Mouse (Mus musculus): Measurements from ENCODE around the gene Ate1. TPM values are rescaled to one million over a fixed set of nuclear protein-coding genes. Genes with fewer than 3 reads are reported as not detected.

The Ate1 gene
- polyA plus RNA-seq, 1 experiment = 2.4 TPM

- Histone ChIP-seq H3K9me3 (peaks cover 6% of the 10 kb centered on the region; the same call in 1 of the 2 replicates), H3K4me1 (peaks cover 3% of the 10 kb centered on the region; the same call in 1 of the 2 replicates), H3K36me3 (replicated peaks; ENCODE audit: low read length) (no peaks in the 10 kb centered on the region), H3K27me3 (replicated peaks) (no peaks in the 10 kb centered on the region), H3K4me3 (replicated peaks) (no peak overlapping the region)
- TF ChIP-seq GATA1 (IDR thresholded peaks at IDR 0.05; ENCODE audit: borderline replicate concordance, low read length) (no peak), FLI1 (IDR thresholded peaks at IDR 0.05; ENCODE audit: low read length) (no peak)
Observed at GRCm38 (mm10) chr7:130381387-130381951, 138.7 kb downstream of the Ate1 start.

GRCm38 (mm10) chr7:130380769-130381355 is 139.3 kb downstream of the Ate1 start:
- H3K4me3 ChIP-seq (replicated peaks) = no peak overlapping the region
- H3K36me3 ChIP-seq (replicated peaks; ENCODE audit: low read length) = no peaks in the 10 kb centered on the region
- H3K4me1 ChIP-seq = no peaks in the 10 kb centered on the region
- H3K27me3 ChIP-seq (replicated peaks) = no peaks in the 10 kb centered on the region
- peaks cover 6% of the 10 kb centered on the region; the same call in 1 of the 2 replicates for H3K9me3 ChIP-seq
- TF ChIP-seq GATA1 (IDR thresholded peaks at IDR 0.05; ENCODE audit: borderline replicate concordance, low read length) (no peak), FLI1 (IDR thresholded peaks at IDR 0.05; ENCODE audit: low read length) (no peak)

- Histone ChIP-seq H3K27me3 (replicated peaks) (no peaks in the 10 kb centered on the region), H3K4me1 (no peaks in the 10 kb centered on the region)
- TF ChIP-seq FLI1 (IDR thresholded peaks at IDR 0.05; ENCODE audit: low read length) = no peak
- no peak for TF ChIP-seq GATA1 (IDR thresholded peaks at IDR 0.05; ENCODE audit: borderline replicate concordance, low read length)
Observed at GRCm38 (mm10) chr7:130380367-130380766, 139.8 kb downstream of the Ate1 start.

GRCm38 (mm10) chr7:130379886-130380285 is 140.3 kb downstream of the Ate1 start:
- TF ChIP-seq GATA1 (IDR thresholded peaks at IDR 0.05; ENCODE audit: borderline replicate concordance, low read length) = no peak
- TF ChIP-seq FLI1 (IDR thresholded peaks at IDR 0.05; ENCODE audit: low read length) = no peak
- Histone ChIP-seq H3K36me3 (replicated peaks; ENCODE audit: low read length) (no peaks in the 10 kb centered on the region), H3K4me3 (replicated peaks) (no peak overlapping the region), H3K27me3 (replicated peaks) (no peaks in the 10 kb centered on the region), H3K9me3 (peaks cover 6% of the 10 kb centered on the region; the same call in 1 of the 2 replicates), H3K4me1 (no peaks in the 10 kb centered on the region)

More at GRCm38 (mm10) chr7:130380367-130380766, 139.8 kb downstream of the Ate1 start:
- H3K9me3 ChIP-seq = peaks cover 6% of the 10 kb centered on the region; the same call in 1 of the 2 replicates
- no peaks in the 10 kb centered on the region for H3K36me3 ChIP-seq (replicated peaks; ENCODE audit: low read length)
- no peak overlapping the region for H3K4me3 ChIP-seq (replicated peaks)

- Histone ChIP-seq H3K36me3 (replicated peaks; ENCODE audit: low read length) (no peaks in the 10 kb centered on the region), H3K27me3 (replicated peaks) (no peaks in the 10 kb centered on the region), H3K4me3 (replicated peaks) (no peak overlapping the region), H3K4me1 (no peaks in the 10 kb centered on the region), H3K9me3 (peaks cover 6% of the 10 kb centered on the region; the same call in 1 of the 2 replicates)
- no peak for TF ChIP-seq GATA1 (IDR thresholded peaks at IDR 0.05; ENCODE audit: borderline replicate concordance, low read length)
- no peak for TF ChIP-seq FLI1 (IDR thresholded peaks at IDR 0.05; ENCODE audit: low read length)
Observed at GRCm38 (mm10) chr7:130378308-130378707, 141.9 kb downstream of the Ate1 start.

GRCm38 (mm10) chr7:130374311-130374710 is 145.9 kb downstream of the Ate1 start:
- TF ChIP-seq FLI1 (IDR thresholded peaks at IDR 0.05; ENCODE audit: low read length) = no peak
- no peak for TF ChIP-seq GATA1 (IDR thresholded peaks at IDR 0.05; ENCODE audit: borderline replicate concordance, low read length)

GRCm38 (mm10) chr7:130368827-130369641 is 151.1 kb downstream of the Ate1 start:
- H3K4me3 ChIP-seq (replicated peaks) = no peak overlapping the region
- H3K9me3 ChIP-seq = peaks cover 16% of the 10 kb centered on the region
- TF ChIP-seq FLI1 (IDR thresholded peaks at IDR 0.05; ENCODE audit: low read length) (no peak), GATA1 (IDR thresholded peaks at IDR 0.05; ENCODE audit: borderline replicate concordance, low read length) (no peak)
- no peaks in the 10 kb centered on the region for H3K36me3 ChIP-seq (replicated peaks; ENCODE audit: low read length)
- H3K4me1 ChIP-seq = no peaks in the 10 kb centered on the region
- peaks cover 9% of the 10 kb centered on the region for H3K27me3 ChIP-seq (replicated peaks)

More at GRCm38 (mm10) chr7:130374311-130374710, 145.9 kb downstream of the Ate1 start:
- Histone ChIP-seq H3K4me3 (replicated peaks) (no peak overlapping the region), H3K27me3 (replicated peaks) (peaks cover 2% of the 10 kb centered on the region), H3K36me3 (replicated peaks; ENCODE audit: low read length) (no peaks in the 10 kb centered on the region), H3K9me3 (no peaks in the 10 kb centered on the region), H3K4me1 (no peaks in the 10 kb centered on the region)

GRCm38 (mm10) chr7:130368036-130368826 is 151.9 kb downstream of the Ate1 start:
- no peak for TF ChIP-seq FLI1 (IDR thresholded peaks at IDR 0.05; ENCODE audit: low read length)
- no peak for TF ChIP-seq GATA1 (IDR thresholded peaks at IDR 0.05; ENCODE audit: borderline replicate concordance, low read length)
- no peaks in the 10 kb centered on the region for H3K36me3 ChIP-seq (replicated peaks; ENCODE audit: low read length)
- H3K4me1 ChIP-seq = no peaks in the 10 kb centered on the region
- H3K4me3 ChIP-seq (replicated peaks) = no peak overlapping the region
- peaks cover 16% of the 10 kb centered on the region for H3K9me3 ChIP-seq
- H3K27me3 ChIP-seq (replicated peaks) = peaks cover 9% of the 10 kb centered on the region

All from megakaryocyte, embryonic 14.5 days (primary cell).